Mouse (Mus musculus) megakaryocyte, embryonic 14.5 days (primary cell): ENCODE results near the gene Gucy2d.

ENCODE experiments used
- FLI1 ChIP-seq: IDR thresholded peaks from 2 replicates; pipeline ENCODE4 v1.6.1; 2012; ENCODE audit warnings: low read length, inconsistent platforms, mixed read lengths
- GATA1 ChIP-seq: IDR thresholded peaks from 3 replicates; pipeline ENCODE4 v1.6.1; 2012; ENCODE audit warnings: mixed read lengths, low read length, inconsistent platforms, borderline replicate concordance

- TF ChIP-seq GATA1 = no peak
- no peak for TF ChIP-seq FLI1
Measured at GRCm38 (mm10) chr7:98495591-98495990, 55.4 kb downstream of the Gucy2d start.
